Mouse (Mus musculus): ENCODE measurements around the gene Lemd1.

Gene Lemd1

DNA sequence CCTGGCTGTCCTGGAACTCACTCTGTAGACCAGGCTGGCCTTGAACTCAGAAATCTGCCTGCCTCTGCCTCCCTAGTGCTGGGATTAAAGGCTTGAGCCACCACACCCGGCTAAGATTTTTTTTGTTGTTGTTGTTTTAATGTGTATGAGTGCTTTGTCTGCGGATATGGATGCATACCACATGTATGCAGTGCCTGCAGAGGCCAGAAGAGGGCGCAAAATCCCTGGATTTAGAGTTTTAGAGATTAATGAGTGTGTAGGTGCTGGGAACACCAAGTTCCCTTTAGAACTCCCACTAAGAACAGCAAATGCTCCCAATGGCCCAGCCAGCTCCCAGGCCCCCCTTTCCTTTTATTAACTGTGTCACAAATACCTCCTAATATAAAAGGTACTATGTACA lies 25.4 kb upstream of the Lemd1 start:
- peak; percentile 48 for DNase-seq

DNA sequence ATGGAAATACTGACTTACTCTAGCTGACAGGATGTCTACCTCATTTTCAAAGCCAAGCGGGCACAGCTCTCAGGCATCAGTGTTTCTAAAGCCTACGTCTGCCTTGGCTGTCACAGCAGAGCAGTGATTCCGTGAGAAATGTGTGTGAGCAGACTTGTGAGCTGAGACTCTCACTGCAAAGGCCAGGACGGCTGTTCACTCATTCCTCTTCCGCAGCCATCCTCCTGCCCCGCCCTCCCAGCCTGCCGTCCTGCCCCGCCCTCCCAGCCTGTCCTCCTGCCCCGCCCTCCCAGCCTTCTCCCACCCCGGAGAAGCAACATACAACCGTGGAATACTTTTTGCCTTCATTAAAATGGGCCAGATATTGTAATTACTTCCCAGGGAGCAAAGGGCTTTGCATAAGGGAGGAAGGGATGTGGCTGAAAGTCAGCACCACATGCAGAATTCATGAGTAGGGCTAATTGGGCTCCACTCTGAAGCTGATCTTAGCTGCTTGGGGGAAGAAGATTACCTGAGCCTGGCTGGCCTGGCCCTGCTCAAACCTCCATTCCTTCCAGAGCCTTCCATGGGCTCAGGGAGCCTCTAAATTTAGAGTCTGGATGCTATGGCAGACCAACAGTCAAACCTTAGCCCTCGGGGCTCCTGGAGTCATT lies 23.0 kb upstream of the Lemd1 start:
- DNase-seq, result peak; percentile 18

DNA sequence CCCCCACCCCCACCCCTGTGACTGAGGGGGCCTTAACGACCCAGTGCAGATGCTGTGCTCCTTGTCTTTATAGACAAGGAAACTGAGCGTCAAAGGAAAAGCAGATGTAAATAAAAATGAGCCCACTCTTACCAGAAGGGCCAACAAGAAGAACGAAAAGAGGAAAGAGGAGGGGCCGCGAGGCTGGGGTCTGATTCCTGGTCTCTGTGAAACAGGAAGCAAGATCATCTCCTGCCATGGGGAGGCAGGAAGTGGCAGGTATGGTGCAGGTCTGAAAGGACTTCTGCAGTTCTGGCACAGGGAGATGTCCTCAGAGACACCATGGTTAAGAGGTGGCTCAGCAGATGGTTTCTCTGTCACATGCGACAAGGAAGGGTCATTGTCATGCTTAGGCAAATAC lies 20.5 kb upstream of the Lemd1 start:
- no peak for DNase-seq

DNA sequence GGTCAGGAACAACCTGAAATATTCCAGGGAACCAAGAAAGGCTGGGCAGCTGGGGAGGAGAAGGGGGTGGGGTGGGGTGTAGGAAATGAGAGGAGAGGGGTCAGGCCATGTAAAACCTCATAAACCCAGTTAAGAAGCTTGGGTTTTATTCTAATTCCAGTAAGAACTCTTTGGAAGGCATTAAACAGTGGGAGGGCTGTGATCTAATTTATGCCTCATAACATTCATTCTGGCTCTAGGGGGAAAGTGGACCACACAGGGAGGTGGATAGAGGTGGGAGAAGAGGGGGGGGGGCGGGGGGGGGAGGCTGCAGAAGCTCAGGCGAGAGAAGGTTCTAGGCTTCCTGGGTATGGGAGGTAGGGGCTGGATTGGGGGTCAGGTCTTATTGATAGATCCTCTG lies 19.6 kb upstream of the Lemd1 start:
- DNase-seq, result no peak

DNA sequence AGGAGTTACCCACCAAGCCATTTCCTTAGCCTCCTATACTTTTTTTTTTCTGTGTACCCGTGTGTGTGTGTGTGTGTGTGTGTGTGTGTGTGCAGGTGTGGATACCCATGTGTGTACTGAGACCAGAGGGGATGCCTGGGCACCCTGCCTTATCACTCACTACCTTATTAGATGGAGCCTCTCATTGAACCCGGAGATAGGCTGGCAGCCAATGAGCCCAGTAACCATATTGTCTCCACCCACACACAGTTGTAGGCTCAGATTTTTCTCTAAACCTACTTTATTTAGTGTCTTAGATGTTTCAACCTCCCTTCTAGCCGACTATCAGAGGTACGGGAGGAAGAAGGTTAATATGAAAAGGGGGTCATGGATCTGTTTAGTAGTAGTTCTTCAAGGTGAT lies 4.9 kb upstream of the Lemd1 start:
- no peak for DNase-seq

DNA sequence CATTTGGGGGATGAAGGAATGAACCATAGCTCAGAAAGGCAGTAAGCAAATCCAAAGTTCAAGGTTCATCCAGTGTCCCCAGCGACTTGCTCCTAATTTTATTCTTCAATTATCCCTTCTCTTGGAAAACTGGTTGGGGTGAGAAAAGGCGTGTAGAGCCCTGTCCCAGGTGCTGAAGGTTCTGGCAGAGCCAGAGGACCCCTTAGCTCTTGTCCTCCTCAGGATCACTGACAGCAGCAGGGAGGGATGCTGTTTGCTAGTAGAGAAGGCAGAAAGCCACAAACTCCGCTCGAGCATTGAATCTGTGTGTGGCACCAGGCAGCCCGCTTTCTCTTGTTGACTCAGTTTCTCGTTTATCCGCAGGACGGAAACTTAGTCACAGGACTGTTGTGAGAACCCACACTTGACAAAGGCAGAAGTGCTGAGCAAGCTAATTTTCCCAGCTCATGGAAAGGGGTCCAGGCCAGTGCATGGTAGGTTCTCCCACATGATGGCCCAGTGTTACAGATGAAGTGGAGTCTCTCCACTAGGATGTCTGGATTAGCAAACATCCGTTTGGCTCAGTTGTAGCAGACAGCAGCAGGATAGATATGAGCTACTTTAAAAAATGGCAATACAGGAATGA lies 2.7 kb upstream of the Lemd1 start:
- no peak for DNase-seq

DNA sequence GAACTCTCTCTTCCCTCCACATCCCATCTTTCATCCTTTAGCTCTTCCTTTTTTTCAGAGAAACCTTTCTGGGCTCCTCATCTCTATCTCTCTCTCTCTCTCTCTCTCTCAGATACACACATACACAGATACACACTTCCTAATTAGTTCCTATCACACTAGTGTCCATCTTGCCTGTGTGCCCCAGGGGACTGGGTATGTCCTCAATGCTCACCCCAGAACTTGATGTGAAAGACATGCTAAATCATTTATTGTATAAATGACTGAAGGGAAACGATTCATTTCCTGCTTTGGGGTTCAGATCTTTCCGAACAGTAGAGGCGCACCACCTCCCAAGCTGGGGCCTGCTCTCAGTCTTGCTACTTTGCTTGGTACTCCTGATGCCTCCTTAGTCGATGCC lies 2.0 kb upstream of the Lemd1 start:
- no peak for DNase-seq

DNA sequence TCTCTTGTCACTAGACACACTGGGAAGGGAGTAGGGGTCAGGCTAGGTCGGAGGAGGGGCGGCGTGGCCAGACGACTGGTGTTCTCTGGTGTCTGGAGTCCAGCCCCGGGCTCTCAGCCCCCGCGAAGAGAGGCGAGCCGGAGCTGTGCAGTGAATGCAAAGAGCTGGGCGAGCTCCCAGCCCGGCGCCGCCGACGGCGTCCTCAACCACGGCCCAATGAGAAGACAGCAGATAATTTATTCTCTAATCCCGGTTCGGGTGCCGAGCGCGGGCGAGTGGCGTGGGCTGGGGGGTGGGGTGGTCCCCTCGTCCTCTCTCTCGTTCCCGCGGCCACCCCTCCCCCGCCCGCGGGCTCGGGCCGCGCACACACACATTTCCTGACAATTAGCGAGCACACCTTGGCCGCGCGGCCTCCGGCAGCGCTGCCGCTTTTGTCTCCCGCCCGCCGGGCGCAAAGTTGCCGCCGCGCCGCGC lies 1.2 kb upstream of the Lemd1 start:
- no peak for DNase-seq

DNA sequence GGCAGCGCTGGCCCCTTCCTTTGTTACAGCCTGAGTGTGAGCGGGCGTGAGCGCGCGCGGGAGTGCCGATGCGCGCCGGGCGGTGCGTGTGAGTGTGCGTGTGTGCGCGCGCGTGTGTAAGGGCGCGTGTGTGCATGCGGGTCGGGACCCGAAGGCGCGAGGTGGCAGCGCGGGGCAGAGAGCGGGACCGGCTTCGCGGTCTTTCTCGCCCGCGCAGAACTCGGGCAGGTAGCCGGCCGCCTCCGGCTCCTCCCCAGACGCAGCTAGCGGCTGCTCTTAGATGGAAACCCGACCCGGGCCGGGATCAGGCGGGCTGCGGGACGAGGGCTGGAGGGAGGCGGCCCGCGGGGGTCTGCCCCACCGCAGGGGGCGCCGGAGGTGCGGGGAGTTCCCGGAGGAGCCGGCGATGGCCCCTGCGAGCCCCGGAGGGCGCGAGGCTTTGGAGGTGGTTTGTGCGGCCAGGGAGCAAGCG lies 574 bp upstream of the Lemd1 start:
- DNase-seq, result peak; percentile 3

DNA sequence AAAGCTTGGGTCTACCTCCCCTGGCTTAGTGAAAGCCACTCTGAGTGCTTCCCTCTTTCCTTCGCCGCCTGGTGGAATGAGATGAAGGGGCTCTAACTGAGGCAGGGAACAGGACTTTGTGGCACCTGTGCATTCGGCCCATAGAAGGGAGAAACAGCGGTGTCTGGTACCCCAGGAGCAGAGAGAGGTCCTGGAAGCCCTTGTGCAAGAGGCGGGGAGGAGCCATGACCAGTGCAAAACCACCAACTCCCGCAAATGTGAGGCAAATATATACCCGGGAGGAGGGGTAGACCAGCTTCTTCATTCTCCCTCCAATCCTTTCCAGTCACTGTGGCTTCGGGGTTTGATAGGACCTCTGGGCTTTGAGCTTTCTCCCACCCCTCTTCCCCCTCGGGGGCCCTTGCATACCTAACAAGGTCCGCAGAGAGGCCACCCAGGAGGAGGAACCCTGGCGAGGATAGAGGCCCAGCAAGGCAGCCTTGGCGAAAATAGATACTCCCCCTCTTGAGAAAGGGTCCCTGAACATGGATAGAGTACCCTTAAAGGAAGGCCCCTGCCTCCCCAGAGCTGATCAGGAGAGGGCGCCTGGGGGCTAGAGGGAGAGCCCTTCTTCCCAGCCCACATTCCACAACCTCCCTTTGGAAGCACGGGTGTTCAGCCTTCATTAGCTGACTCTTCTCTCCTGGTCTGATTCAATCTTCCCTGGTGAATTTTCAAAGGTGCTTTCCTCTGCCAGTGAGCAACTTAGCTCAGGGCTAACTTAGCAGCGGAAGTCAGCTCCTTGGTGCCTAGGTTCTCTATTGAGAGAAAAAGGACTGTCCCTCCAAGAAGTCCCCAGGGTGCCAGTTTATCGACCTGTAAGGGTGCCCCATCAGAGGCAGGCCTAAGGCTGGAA lies 802 bp downstream of the Lemd1 start:
- no peak for DNase-seq

DNA sequence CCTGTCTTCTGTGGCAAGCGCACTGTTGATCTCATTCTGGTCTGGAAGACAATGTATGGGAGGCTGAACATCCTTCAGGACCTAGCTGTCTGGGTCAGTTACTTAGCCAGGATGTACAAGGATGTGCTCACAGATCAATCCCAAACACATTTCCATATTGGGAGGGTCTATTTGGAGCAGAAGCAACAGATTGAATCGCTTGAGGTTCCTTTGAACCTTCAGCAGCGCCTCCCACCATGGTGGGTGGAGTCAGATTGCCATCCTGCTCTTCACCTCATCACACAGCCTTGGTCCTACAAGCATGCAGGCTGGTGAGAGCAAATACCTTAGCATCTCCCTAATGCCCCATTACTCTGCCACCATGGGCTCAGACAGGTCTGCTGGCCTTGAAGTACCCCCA lies 2.6 kb downstream of the Lemd1 start:
- no peak for DNase-seq

DNA sequence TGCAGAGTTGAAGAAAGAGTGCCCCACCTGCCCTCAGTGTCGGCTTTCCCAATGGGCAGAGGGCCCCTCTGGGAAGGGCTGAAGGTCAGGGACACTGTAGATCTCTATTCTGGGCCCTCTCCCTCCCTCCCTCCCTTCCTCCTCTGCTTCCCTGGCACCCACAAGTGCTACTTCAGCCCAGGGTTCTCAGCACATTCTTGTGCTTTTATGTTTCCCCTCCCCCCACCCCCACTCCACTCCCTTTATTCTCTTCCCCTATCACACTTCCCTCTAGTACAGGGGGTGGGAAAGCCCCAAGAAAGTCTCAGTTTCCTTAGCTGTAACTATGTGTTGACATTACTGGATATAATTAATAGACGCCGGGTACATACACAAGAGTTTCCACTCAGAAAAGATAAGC lies 3.4 kb downstream of the Lemd1 start:
- no peak for DNase-seq

DNA sequence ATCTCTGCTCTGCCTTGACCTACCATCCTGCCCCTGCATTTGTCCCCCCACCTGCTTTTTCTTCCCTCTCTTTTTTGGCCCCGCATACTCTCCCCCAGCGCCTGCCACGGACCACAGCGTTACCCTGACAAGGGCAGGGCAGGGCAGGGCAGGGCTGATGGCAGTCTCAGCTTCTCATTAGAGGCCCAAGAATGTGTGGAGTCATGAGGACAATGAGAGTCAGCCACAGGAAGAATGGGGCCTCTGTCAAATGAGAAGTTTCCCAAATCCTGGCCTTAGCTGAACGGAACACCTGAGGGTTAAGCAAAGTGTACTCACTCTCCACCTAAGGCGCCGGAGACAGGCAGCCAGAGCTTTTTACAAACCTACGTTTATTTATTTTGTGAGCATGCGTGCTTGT lies 3.9 kb downstream of the Lemd1 start:
- no peak for DNase-seq

DNA sequence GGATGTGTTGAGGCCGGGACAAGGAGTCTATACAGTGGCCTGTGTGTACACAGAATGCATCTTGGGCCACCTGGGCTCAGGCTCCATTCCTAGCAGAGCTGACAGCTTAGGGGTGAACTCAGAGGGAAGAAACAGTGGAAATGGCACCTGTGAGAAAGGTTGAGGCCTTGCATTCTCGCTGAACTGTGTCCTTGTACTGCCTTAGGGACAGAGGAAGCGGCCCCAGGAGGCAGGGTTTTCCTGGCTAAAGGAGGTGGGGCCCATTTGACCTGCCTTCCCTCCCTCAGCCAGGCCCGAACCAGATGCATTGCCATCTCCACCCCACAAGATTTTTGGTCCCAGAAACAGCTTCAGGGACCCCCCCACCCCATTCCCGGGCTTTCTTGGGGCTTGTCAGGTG lies 4.5 kb downstream of the Lemd1 start:
- DNase-seq, result no peak

DNA sequence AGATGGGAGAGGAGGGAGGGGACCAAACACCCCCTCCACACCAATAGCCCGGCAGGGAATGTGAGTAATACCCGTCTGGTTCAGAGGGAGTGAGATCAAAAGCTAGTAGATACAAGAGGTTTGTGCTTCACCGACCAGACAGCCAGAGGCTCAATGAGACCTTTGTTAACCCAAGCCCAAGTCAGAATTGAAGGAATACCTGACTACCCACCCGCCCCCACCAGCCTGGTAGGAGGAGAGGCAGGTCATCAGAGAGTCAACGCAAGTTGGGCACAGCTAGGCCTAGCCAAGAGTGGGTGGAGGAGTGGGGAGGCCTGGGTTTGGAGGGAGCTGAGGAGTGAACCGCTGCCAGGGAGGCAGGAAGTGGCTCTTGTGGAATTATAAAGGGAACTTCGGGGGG lies 5.1 kb downstream of the Lemd1 start:
- DNase-seq, result no peak

DNA sequence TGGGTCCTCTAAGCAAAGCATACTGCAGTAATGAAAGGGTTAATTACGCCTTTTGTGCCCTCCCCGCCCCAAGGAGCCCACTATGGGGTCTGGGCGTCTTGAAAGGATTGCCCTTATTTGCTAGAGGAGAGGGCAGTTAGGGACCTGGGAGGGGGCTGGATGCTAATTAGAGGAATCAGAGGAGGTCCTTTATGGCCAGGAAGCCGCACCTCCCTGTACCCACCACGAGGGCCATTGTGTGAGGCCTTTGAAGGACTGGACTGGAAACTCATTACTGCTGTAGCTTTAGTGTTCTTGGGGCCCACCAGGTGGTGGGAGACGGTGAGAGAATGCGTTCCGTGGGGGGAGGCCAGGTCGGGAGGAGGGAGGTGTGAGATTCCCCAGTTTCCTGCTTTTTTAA lies 6.4 kb downstream of the Lemd1 start:
- DNase-seq, result no peak

DNA sequence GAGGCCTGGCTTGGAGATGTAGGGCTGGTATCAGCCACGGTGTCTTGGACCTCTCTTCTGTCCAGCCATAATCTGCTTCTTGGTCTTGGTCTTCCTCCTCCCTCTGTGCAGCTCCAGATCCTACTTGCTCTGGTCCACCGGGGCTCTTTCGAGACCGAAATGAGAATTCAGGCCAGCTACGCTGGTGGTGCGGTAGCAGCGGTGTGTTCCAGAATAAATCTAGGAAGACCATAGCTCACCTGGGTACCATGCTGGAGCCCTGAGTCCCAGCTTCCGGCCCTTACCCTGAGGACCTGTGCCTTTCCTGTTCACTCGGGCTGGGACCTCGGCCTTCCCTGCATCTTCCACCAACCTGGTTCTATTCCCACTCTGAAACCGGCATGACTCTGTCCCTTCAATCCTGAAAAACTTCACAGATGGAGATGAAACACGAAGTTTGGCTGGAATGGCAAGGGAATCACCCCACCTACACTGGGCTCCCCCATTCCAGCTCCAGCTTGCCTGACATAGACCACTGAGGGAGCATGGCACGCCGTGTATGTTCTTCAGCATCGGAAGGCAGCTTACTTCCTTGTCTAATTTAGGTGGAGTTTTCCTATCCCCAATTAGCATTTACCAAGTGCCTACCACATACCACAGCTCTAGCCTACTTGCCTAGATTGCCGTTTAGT lies 7.3 kb downstream of the Lemd1 start:
- no peak for DNase-seq

DNA sequence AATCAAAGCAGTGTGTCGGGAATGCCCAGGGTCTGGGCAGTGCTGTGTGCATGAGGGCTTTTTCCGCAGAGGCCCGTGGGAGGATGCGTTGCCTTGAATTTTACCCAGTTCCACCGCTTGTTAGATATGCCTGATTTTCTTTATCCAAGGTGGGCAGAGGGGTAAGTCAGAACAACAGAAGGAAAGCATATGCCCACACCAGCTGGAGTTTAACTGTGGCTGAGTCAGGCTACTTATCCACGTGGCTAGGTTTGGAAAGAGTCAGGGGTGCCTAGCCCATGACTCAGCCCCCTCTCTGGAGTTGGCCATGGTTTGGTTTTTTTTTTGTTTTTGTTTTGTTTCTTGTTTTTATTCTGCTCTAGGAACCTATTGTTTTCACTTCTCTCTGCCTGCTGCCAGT lies 8.0 kb downstream of the Lemd1 start:
- no peak for DNase-seq

DNA sequence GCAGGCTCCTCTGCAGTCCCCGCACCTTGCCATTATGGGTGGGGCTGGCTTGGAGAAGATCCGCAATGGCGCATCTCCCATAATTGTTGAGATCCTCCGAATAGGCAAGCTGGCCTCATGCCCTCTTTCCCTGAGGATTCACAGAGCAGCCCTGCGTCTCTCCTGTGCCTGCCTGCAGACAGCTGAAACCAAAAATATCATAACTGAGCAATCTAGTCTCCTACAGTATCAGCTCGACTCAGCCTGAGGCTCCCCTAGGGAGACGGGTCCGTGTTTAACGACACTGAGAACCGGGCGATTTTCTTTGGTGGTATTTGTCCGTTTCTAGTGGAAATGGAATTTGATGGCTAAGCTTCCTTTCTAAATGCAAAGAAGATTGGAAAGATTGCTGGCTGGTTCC lies 8.7 kb downstream of the Lemd1 start:
- DNase-seq, result no peak

DNA sequence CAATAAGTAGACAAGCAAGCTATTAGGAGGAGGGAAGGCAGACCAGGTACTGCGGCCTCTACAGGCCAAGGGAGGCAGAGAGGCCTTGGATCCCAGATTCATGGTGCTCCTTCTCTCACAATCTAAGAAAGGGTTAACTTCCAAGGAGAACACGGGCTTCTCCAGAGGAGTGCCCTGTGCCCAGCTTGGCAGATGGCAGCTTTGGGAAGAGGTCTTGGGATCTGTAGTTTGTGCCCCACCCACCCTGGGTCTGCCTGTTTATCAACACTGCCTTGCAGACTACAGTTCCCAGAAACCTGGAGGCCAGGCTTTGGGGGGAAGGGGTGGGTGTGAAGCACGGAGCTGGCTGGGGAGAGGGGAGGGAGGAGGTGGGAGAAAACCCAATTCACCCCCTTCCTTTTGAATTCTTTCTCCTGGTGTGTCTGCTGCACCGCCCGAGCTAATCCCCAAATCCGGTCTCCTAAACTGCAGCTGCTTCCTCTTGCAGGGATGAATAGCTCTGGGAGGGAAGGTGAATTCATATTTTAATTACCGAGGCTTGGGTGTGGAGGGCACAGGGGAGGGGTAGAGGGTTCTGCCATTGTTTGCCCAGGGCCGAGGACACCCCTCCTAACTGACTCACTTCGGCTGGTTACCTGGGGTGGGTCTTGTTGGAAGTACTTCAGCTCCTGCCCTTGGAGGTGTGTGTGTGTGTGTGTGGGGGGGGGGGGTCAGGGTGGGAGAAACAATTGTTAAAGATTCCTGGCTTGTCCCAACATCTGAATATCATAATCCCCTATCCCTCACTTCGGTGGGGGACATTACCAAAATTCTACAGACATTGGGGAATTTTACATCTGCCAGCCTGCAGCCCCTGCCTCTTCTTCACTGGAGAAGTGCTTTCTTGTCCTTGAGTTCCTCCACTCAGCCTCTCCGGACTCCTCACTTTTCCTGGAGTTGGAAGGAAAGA lies 9.6 kb downstream of the Lemd1 start:
- DNase-seq, result no peak

DNA sequence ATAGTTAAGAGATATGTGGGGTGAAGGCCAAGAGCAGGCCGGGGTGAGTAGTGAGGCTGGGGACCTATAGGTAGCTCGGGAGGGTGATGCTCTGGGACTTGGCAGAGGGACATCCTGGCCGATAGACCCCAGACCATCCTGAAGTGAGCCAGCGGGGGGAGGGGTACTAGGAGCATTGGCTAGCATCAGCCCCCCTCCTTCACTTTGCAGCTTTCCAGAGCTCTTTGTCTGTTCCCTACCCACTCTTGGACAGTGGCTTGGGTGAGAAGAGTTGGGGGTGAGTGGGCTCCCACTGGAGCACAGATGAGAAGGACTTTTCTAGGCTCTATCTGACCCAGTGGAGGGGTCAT lies 10.3 kb downstream of the Lemd1 start:
- DNase-seq, result no peak

DNA sequence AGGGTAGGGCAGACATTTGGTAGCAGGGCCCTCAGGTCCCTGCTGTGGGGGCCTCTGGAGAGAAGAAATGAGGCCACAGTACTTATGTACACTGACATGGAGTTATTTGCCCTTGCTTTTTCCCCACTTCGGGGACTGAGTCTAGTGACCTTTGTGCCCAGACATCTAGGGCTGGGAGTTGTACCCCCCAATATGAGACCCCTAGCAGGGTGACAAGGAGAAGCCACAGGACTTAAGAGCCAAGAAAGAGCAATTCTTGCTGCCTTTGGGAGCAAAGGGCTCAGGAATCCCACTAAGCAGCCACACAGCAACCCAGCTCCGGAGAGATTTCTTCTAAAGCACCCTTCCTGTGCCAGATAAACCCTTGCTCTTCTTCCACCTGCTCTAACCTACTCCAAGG lies 10.7 kb downstream of the Lemd1 start:
- DNase-seq, result no peak
